Mouse (Mus musculus) urinary bladder, postnatal 4 days (tissue): ENCODE measurements around the gene Soat1.

Experiments
- DNase-seq, 2 experiments: peaks; one replicate each; pipeline ENCODE4 v3.0.0; 2021 to 2022; ENCODE audit warnings: low spot score in 2 of 2

Soat1 gene

DNA sequence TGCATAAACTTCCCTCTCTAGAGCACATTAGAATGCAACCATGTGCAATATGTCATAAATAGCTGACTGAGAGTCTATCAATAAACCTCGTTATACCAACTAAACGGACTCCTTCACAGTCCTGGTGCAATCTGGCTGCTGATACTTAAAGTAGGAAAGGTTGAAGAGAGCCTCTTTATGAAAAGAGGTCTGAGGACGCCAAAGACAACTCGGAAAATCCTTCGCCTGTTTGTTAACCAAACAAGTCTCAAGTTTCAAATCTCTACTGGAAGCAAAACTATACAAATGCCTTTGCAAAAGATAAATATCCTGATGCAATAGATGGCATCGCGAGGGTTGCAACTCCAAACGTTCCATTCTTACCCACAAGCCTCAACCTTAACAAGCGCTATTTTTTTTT is 9.2 kb downstream of the Soat1 start:
- DNase-seq: no peak

DNA sequence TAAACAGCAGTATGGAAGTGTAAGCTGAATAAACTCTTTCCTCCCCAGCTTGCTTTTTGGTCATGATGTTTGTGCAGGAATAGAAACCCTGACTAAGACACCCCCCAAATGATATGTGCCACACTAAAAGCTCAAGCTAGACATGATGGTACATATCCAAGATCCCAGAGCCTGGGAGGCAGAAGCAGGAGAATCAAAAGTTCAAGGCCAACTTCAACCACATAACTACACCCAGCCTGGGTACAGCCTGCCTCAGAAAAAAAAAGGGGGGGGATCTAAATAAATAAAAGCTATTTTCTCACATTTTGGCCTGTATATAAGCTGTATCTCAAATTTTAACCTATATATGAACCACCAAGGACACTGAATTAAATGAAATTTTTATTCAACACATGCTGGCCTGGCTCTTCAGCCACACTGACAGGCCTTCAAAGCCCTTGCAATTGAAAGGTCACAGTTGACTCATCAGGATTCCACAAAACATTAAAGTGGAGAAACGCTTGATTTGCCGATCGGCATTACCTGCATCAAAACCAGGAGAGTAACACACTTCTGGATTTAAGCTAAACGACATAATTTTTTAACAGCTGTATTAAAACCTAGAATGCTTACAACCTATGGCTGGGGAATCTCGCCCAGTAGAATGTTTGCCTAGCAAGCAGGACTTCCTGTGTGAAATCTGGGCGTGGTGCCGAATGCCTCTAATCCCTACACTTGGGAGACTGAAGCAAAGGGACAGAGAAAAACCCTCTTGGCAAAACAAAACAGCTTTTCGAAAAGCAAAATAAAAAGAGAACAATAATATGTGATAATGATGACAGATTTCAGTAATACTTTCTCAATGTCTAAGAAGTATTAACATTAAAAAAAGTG is 9.9 kb downstream of the Soat1 start:
- DNase-seq: no peak

DNA sequence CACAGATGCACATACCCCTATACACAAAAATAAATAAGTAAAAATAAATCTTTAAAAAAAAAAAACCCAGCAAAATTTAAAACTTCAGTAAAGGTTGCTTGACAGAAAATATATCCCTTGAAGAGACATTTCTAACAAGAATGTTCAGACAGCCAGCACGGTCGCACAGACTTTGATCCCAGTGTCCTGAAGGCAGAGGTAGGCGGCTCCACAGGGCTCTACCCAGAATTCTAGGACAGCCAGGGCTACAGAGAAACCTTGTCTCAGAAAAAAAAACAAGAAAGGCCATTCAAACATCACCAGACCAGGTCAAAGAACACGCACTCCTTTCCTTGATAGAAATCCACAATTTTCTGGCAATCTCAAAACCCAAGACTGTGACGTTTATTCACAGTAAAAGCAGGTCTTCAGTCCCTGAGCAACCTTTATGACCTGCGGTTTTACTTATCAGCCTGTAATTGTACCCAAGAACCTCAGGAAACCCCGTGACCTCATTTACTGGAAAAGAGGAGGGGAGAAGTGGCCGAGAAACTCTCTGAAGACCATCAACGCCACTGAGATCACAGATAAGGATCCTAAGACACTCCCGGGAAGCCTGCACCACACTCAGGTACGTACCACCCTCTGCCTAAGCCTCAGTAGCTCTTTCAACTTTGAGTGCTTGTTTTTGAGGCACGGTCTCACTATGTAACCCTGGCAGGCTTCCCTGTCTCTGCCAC is 11.7 kb downstream of the Soat1 start:
- DNase-seq: no peak

DNA sequence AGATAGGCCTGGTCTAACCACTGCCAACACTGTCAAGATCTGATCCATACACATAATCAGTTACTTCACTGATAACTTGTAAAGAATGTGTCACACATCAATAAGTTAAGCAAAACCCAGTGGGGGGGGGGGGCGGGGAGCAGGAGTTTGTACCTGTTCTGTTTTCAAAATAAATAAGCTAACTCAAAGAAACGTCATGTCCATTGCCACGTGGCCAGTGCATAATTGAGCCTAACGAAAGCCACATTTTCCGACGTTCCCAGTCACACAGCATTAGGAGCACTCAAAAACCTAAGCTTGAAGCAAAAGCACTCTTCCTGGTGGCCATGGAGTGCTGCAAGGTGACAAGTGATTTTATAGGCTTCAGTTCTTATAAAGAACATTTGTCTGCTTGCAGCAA is 13.1 kb downstream of the Soat1 start:
- DNase-seq: no peak

DNA sequence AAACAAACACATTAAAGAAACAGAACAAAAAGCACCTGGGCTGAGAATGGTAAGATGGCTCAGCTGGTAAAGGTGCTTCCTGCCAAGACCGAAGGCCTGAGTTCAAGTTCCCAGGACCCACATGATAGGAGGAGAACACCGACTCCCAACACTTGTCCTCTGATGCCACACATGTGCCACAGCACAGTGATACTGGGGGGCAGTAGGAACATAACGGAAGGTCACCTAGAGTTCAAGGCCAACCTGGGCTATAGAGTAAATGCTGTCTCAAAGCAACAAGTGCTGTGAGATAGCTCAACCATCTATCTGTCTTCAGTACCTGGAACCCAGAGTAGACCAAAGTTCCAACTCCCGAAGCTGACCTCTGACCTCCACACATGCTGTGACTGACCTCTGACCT is 13.9 kb downstream of the Soat1 start:
- no peak for DNase-seq

DNA sequence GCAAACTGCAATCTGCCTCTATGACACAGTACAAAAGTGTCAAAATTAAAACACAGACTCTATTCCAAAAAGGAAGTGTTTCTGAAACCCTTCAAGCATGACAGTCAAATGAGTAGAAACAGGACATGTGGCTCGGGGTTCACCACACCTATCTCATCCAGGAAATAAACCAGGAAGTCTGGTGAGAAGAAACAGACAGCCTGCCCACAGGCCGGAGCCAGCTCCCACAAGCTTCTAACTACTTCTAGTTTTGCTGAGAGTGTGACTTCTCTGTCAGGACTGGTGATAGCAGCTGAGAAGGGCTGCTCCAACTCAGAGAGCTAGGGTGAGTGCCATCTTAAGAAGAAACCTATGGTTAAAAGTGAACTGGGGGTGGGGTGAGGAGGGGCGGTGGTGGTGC is 14.4 kb downstream of the Soat1 start:
- DNase-seq: no peak

DNA sequence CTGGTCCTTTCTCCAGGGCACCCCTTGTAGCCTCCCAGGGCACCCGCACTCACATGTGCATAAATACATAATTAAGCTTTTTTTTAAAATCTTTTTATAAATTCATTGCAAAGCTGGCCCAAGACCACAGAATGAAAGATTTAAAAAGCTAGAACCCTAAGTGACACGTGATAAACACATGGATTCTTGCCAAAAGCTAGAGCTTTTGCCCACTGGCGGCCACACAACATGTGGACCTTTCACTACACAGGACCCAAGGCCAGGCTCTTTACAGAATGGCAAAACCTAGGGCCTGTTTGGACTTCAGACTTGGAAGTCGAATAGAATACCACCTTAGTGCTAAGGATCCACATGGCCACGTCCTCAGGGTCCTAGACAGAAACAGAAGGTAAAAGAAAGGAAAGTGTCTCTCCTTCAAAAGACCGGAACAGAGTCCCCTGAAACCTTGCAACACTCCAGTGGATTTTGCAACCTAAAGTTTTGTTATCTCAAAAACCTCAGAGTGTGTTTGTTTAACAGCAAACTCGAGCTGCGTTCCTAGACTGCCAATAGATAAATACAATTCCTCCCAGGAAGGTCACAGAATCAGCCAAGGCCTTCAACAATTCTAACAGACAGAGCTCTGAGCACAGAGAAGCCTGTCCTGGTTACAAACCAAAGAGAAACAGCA is 15.6 kb downstream of the Soat1 start:
- no peak for DNase-seq

DNA sequence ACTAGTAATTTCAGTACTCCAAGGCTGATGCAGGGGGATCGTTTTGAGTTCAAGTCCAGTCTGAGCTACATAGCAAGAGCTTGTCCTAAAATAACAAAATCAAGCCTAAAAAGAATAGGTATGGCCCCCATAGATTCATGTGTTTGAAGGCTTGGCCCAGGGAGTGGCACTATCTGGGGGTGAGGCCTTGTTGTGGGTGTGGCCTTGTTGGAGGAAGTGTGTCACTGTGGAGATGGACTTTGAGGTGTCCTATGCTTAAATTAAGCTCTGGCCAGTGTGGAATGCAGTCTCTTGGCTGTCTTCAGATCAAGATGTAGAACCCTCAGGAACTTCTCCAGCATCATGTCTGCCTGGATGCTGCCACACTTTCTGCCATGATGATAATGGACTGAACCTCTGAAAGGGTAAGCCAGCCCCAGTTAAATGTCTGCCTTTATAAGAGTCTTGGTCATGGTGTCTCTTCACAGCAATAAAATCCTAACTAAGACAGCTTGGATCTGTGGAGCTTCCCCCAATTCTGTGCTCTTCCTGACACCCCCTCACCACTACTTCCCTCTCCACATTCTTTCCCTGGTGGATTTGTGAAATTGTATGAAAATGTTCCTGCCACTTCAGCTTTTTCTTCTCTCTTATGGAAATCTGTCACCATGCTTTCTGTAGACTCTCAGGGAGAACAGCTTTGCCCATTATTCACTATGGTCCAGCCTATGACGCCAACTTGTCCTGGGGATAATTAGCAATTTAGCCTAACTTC is 18.9 kb downstream of the Soat1 start:
- DNase-seq: no peak

DNA sequence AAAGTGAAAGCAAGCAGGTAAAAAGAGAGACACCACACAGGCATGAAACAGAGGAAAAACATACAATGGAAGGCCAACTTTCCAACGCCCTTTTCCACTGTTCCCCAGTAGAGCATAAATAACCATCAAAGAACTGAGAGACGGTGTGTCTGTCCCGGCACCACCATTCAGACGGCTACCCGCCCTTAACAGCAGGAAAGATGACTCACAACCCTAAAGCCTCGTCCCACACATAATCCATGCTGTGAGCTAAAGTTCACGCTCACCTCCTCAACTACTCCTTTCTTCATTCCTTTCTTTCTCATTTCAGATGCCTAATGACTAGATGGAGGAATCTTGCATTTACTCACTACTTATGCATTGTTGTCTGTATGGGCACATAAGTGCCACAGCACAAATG is 19.7 kb downstream of the Soat1 start:
- no peak for DNase-seq

DNA sequence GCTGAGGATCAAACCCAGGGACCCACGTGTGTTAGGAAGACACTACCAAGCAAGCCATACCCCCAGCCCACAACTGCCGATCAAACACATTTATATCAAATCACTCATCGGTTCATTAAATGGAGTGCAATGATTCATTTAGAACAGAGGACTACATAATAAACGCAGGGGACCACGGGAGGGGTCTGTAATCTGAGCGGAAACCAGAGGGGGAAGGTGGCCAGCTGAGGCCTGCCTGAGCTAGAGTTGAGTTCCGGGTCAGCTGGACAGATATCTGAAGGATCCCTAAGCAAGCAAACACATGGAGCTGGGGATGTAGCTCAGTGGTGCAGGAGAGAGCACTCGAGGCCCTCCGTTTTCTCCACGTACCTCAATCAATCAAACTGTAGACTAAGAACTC is 20.3 kb downstream of the Soat1 start:
- DNase-seq: no peak

DNA sequence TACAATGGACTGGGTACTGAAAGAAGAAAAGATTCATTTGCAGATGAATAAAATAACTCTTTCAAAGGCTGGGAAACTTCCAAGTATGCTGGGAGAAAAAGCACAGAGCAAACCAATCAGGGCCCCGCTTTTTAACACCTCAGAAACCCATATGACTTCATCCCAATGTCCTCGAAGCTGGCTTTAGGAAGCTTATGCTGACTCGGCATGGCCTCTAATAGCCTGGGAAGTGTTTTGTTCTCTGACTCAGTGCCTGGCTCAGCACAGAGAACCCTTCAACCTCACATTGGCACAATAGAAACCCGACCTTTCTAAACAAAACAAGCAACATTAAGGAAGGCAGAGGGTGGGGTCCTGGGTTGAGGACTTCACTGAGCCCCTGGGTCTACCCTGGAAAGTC is 23.7 kb downstream of the Soat1 start:
- no peak for DNase-seq

DNA sequence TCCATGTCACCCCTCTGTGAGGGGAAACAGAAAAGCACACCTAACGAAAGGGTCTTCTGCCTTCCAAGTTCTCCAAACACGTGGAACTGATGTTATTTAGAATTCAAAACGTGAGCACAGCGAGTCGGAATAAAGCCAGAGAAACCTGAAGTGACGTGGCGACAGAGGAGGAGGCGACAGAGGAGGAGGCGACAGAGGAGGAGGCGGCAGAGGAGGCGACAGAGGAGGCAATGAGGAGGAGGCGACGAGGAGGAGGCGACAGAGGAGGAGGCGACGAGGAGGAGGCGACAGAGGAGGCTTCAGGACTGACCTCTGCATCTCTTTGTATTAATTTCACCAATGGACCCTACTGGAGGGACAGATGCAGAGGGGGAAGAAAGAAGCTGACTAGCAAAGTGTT is 24.4 kb downstream of the Soat1 start:
- no peak for DNase-seq

DNA sequence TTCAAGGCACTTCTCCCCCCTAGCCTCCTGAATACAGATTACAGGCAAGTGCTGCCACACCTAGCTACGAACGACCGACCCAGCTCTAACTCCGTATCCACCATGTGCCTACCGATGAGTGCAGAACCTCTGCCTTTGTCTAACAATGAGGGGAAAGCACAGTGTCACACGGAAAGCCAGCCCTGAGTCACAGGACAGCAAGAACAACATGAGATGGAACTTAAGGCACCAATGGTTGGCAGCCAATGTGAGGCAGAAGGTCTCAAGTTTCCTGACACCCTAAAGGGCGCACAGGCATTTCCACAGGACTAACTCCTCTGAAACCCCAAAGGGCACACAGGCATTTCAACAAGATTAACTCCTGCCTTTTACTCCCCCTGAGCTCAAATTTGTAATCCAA is 25.0 kb downstream of the Soat1 start:
- no peak for DNase-seq

DNA sequence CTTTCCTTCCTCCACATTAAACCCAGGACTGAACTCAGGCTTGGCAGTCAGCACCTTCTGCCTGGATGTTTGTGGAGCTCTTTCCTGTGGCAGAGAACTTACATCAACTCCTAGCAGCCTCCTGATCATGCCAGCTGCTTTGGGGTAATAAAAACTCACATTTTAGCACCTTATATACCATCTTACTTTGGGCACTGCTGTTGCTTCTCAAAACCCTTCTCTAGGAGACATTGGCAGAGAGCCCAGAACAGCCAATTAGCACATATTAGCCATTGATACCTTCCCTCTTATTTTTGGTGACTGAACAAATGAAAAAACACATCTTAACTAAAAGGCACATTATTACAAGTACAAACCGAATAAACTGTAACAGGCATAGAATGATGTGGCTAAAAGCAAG is 29.1 kb downstream of the Soat1 start:
- no peak for DNase-seq

DNA sequence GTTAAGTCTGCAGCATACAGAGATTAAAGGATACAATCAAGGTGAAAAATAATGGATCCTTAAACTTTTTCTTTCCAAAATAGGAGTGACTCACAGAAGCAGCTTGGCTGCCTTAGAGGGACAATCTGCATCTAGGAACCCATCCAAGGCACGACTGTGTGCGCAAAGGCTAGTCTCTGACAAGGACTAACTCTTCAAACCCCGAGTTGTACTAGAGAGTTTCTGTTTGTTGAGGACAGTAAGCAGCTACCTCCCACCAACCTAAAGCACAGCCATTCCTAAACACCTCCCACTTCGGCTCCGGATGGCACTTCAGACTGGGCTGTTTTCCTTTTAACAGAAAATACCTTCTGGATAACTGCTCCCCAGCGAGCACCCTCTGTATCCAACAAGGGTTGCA is 31.4 kb downstream of the Soat1 start:
- DNase-seq: no peak

DNA sequence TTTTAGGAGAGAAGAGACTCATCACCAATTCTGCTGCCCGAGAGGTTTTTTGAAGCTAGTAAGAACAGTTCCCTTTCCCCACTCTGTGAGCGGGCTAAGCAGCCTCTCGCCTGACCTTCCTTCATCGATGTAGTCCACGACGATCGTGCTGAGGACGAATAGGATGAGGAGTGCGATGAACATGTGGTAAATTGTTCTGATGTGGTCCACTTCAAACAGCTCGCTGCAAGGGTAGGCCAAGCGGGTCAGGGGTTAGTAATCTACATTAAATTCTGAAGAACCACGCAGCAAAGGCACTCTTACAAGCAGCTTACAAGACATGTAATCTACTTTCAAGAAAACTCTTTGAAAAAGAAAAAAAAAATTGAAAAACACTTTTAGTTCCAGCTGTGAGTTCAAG is 31.9 kb downstream of the Soat1 start:
- DNase-seq: no peak

DNA sequence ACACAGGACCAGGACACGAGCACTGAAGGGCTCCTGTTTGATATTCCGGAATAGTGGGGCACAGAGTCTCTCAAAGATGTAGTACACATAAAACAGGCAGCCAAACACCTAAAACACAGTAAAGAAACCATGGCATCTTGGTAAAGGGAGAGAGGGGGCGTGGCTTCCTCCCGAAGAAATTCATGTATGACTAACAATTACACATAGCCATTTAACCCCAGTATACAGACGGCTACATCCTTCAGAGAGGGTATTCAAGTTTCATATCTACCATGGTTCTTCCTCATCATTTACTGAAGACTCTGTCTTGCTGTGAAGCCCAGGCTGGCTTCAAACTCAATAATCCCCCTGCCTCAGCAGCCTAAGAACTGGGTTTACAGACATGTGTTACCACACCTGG is 36.4 kb downstream of the Soat1 start:
- DNase-seq: no peak

DNA sequence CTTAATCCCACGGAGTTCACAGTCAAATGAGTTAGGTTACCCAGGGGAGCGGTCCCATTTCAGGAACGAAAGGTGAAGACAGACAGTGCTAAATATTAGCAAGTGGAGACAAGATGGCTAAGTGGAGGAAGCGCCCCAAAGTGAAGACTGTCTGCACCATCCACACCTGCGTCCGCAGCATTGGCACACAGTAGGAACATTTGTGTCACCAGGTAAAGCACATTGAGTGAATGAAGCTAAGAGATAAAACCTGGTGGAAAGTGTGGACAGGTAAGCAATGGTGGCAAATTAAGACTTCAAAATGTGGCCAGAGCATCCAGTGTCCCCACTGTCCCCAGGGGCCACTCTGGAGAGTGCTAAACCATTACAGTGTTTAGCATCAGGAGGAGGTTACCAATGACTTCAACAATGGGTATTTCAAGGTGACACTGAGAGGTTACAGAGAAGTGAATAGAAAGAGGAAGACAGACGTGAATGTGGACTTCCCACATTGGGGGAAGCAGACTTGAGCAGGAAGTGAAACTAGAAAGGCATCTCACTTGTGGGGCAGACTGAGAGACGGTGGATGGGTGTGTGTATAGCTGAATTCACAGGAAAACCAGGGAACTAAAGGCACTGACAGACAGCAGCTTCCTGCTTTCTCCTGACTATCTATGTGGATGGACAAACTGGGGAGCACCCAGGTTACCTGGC is 37.0 kb downstream of the Soat1 start:
- DNase-seq: no peak

DNA sequence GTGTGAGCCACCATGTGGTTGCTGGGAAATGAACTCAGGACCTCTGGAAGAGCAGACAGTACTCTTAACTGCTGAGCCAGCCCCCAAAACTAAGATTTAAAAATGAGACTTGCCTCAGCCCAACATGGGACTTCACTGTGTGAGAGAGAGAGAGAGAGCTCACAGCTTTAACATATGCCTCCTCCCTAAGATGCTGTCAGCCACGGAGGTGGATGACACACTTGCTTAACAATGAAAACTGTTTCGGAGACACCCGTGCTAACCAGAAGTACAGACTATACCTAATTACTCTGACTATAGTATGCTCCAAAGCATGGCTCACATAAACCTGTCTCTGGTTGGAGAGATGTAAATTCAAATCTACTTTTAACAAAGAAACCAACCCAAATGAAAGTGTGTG is 40.6 kb downstream of the Soat1 start:
- DNase-seq: peak in 1 of 2 experiments; percentile 22

DNA sequence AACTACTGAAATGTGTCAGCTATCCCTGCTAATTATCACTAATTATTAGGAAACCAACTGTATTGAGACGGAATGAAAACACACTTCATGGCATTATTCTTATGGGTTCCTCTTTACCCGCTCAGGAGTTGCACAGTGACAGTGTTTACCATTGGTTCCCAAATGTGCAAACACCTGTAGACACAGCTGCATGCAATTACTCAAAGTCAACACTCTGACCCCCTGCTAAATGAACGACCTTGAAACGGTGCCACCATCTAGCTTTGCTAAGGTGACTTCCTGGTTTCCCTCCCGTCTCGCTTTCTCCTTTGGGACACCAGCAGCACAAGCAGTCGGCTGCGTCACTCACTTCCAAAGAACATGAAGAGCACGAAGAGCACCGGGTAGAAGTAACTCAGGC is 41.6 kb downstream of the Soat1 start:
- DNase-seq: no peak

DNA sequence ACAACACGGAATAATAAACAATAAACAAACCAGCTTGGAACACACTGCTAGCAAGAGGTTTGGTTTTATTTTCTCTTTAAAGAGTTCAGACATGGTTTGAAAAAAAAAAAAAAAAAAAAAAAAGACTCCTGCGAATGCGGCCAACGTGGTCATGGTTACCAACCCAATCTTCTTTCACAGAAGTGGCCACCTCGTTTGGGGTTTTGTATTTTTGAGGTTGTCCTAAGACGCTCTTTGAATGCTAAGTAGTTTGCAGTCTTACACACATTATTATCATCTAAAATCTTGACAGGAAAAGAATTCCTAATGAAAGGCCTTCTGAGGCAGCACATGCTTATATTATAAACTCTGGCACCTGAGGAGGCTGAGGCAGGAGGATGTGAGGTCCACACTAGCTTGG is 45.7 kb downstream of the Soat1 start:
- DNase-seq: no peak

DNA sequence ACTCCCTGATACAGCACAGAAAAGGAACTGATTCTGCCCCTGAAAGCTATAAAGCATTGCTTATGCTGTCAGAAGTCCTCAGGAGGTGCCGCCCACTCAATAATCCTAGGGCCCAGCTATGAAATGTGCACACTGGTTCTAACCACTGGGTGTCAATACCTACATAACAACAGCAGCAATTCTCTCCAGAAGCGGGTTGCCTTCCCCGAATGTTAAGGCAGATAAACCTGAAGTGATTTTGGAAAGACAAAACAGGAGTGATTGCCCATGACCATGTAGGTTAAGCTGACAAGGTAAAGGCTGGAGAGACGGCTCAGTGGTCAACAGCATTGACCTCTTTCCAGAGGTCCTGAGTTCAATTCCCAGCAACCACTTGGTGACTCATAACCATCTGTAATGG is 48.4 kb downstream of the Soat1 start:
- no peak for DNase-seq
